Mouse (Mus musculus): ENCODE results near the gene Arpc1a. TPM values are rescaled to one million over a fixed set of nuclear protein-coding genes. Genes with fewer than 3 reads are reported as not detected.
"Not testable (repeated sequence)": the region's sequence is repeated elsewhere in the genome, so short reads cannot be mapped to it uniquely, and the experiment has no call there.

The Arpc1a gene
- total RNA-seq, 2 experiments from 2014 or later = 71.9 to 78.2 TPM

- DNase-seq = no peak
These were observed 22.2 kb downstream of the Arpc1a start for GRCm38 (mm10) chr5:145105694-145106275.

GRCm38 (mm10) chr5:145110401-145110800 lies 26.8 kb downstream of the Arpc1a start:
- DNase-seq = no peak

- DNase-seq = no peak
These were observed 28.9 kb downstream of the Arpc1a start for GRCm38 (mm10) chr5:145112566-145112965.

GRCm38 (mm10) chr5:145113416-145113815 lies 29.8 kb downstream of the Arpc1a start:
- DNase-seq = no peak

- peak; percentile 79 for DNase-seq
These were observed 30.5 kb downstream of the Arpc1a start, which contains the start of gene Arpc1b for GRCm38 (mm10) chr5:145114071-145114605. Gene Arpc1b (plus strand): TSS chr5:145114215.

GRCm38 (mm10) chr5:145114606-145115473 lies 31.2 kb downstream of the Arpc1a start:
- DNase-seq = peak; percentile 79

- no peak for DNase-seq
These were observed 32.1 kb downstream of the Arpc1a start for GRCm38 (mm10) chr5:145115736-145116135.

GRCm38 (mm10) chr5:145116316-145116715 lies 32.7 kb downstream of the Arpc1a start:
- DNase-seq = peak; percentile 73

- DNase-seq = peak; percentile 83
These were observed 33.3 kb downstream of the Arpc1a start for GRCm38 (mm10) chr5:145116916-145117315.

GRCm38 (mm10) chr5:145118005-145118404 lies 34.4 kb downstream of the Arpc1a start:
- DNase-seq = peak; percentile 22

- no peak for DNase-seq
These were observed 34.8 kb downstream of the Arpc1a start for GRCm38 (mm10) chr5:145118461-145118860.

- DNase-seq = peak; percentile 24
These were observed 35.8 kb downstream of the Arpc1a start for GRCm38 (mm10) chr5:145119385-145119784.

GRCm38 (mm10) chr5:145120921-145121320 lies 37.3 kb downstream of the Arpc1a start:
- peak; percentile 46 for DNase-seq

GRCm38 (mm10) chr5:145123396-145123795 lies 39.8 kb downstream of the Arpc1a start:
- DNase-seq = no peak

- no peak for DNase-seq
These were observed 43.0 kb downstream of the Arpc1a start for GRCm38 (mm10) chr5:145126580-145126979.

GRCm38 (mm10) chr5:145129124-145129523 lies 45.5 kb downstream of the Arpc1a start:
- DNase-seq = peak; percentile 55

GRCm38 (mm10) chr5:145129773-145130172 lies 46.1 kb downstream of the Arpc1a start:
- DNase-seq = not testable (repeated sequence)

GRCm38 (mm10) chr5:145130191-145130590 lies 46.6 kb downstream of the Arpc1a start:
- DNase-seq = peak; percentile 38

GRCm38 (mm10) chr5:145130995-145131394 lies 47.4 kb downstream of the Arpc1a start:
- no peak for DNase-seq

GRCm38 (mm10) chr5:145133275-145133674 lies 49.6 kb downstream of the Arpc1a start:
- not testable (repeated sequence) for DNase-seq

GRCm38 (mm10) chr5:145138836-145139235 lies 55.2 kb downstream of the Arpc1a start:
- no peak for DNase-seq

GRCm38 (mm10) chr5:145139571-145140519 lies 56.2 kb downstream of the Arpc1a start, which contains the start of the genes Pdap1 and Bud31:
Gene Pdap1 (minus strand): TSS chr5:145140238.
Gene Bud31 (plus strand): TSS chr5:145140362.
- DNase-seq = peak; percentile 96
